Mouse (Mus musculus) limb, embryonic 10.5 days (tissue): Measurements from ENCODE around the gene Tomm20. TPM values are rescaled to one million over a fixed set of nuclear protein-coding genes. Genes with fewer than 3 reads are reported as not detected.

Source experiments
- DNase-seq: peaks from one replicate; pipeline ENCODE4 v3.0.0-alpha.2; 2017; ENCODE audit warnings: low spot score
- H3K27ac ChIP-seq: fragments of 300-500 bp; sonication (generic); 2 replicates; pipeline ENCODE4 v1.5.1; 2016; ENCODE audit warnings: mild to moderate bottlenecking
- H3K27me3 ChIP-seq: fragments of 300-500 bp; sonication (generic); 2 replicates; pipeline ENCODE4 v1.6.1; 2016; ENCODE audit warnings: low read depth, mild to moderate bottlenecking; ENCODE audit not compliant: poor library complexity, severe bottlenecking
- H3K36me3 ChIP-seq: fragments of 300-500 bp; sonication (generic); 2 replicates; pipeline ENCODE4 v1.6.1; 2016; ENCODE audit warnings: mild to moderate bottlenecking, moderate library complexity
- H3K4me1 ChIP-seq: fragments of 300-500 bp; sonication (generic); 2 replicates; pipeline ENCODE4 v1.6.1; 2016
- H3K4me3 ChIP-seq: fragments of 300-500 bp; sonication (generic); 2 replicates; pipeline ENCODE4 v1.5.1; 2016; ENCODE audit warnings: mild to moderate bottlenecking, moderate library complexity
- H3K9me3 ChIP-seq: fragments of 300-500 bp; sonication (generic); replicated peaks from 2 replicates; pipeline ENCODE4 v1.6.1; 2016; ENCODE audit warnings: mild to moderate bottlenecking
- WGBS: fragments of 180-500 bp; shearing (Covaris S2); methylation state at CpG from one replicate; pipeline ENCODE4 v1.1.7; 2016; 5-methylcytosine and 5-hydroxymethylcytosine counted together
- polyA plus RNA-seq: library from polyadenylated mRNA; unstranded; fragments of >200 nt; fragmentation: Nextera tagmentation; extraction: Ambion mirVana; gene quantifications from 2 replicates; pipeline ENCODE4 v1.2.1, GENCODE M21; 2016

The Tomm20 gene
- polyA plus RNA-seq, 1 experiment from 2014 or later = 301 TPM

DNA sequence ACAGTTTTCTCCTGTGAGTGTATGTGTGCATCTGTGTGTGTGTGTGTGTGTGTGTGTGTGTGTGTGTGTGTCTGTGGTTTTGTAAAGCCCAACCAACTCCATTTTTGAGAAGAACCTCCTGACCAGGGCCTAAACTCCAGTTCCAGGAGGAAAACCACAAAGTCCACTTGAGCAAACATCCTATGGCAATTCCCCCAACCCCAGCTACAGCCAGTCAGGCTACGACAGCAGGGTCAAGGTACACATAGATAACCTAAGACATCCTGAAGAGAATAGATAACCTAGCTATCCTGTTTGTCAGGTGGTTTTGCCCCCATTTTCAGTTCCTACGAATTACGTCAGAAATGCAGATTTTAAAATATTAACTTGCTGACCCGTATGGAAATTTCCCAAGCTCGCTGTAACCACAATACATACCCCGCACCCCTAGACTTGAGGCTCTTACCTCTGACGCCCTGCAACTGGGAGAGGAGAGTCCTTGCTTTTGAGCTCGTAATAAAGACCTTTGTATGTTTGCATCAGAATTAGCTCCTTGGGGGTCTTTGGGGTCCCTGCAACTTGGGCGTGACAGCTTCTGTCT, 28.1 kb upstream of the Tomm20 start:
- Histone ChIP-seq H3K4me1 (peaks cover 21% of the 10 kb centered on the region), H3K36me3 (peaks cover 6% of the 10 kb centered on the region), H3K27me3 (peaks cover 15% of the 10 kb centered on the region), H3K9me3 (no peaks in the 10 kb centered on the region), H3K27ac (no peak overlapping the region), H3K4me3 (no peak overlapping the region)
- WGBS = 85% methylated on average over 9 of the region's 9 CpGs
- no peak for DNase-seq

DNA sequence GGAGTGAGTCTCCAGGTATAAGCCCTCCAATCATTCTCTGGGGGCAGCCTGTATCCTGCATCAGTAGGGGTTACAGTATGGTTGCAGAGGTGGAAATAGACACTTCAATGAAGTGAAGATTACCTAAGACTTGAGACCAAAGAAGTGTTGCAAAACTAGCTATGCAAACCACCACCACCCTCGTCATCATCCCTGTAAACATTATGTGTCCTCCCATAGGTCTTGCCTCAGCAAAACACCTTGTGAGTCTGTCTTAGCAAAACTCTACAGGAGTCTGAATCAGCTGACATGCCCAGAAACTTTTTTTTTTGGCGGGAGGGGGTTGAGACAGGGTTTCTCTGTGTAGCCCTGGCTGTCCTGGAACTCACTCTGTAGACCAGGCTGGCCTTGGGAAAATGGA, 27.0 kb upstream of the Tomm20 start:
- Histone ChIP-seq H3K27me3 (peaks cover 11% of the 10 kb centered on the region), H3K9me3 (no peaks in the 10 kb centered on the region), H3K4me3 (no peak overlapping the region), H3K27ac (no peak overlapping the region), H3K36me3 (peaks cover 17% of the 10 kb centered on the region), H3K4me1 (peaks cover 21% of the 10 kb centered on the region)
- 75% methylated on average over 2 of the region's 2 CpGs for WGBS
- DNase-seq = no peak

DNA sequence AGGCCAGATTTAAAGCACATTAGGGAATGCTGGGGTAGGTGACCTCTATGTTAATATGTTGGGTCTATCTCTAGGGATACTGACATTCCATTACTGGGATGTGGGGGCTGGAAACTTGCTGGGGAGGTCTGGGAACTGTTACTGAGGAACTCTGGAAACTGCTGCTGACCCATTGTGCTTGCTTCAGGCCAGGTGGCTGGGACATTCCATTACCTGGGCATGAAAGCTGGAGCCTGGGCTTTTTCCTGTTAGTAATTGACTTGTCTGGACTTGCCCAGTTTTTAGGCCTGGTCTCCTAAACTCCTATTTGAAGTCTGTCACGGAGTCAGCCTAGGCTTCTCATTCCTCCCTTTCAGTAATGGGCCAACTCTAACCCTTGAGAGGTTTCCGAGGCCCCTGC, 26.5 kb upstream of the Tomm20 start:
- DNase-seq = no peak
- peaks cover 5% of the 10 kb centered on the region for H3K27me3 ChIP-seq
- H3K9me3 ChIP-seq = no peaks in the 10 kb centered on the region
- WGBS = 75% methylated on average over 2 of the region's 2 CpGs
- H3K27ac ChIP-seq = no peak overlapping the region
- peaks cover 21% of the 10 kb centered on the region for H3K4me1 ChIP-seq
- no peak overlapping the region for H3K4me3 ChIP-seq
- peaks cover 23% of the 10 kb centered on the region for H3K36me3 ChIP-seq

DNA sequence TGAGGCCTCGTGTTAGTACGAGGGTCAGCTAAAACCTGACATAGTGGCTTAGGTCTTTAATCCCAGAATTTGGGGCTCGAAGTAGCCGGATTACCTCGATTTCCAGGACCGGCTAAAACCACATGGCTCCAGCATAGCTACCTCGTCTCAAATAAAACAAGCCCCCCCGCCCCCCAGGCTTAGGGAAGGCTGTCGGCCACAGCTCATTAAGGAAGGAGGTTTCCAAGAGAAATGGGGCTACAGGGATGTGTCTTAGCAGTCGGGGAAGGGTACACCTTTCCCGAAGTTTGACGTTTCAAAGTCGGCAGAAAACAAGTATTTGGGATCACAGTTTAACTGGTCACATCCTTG, 25.6 kb upstream of the Tomm20 start:
- 14% methylated on average over 13 of the region's 13 CpGs for WGBS
- H3K27ac ChIP-seq = peak overlapping the region; percentile 87

DNA sequence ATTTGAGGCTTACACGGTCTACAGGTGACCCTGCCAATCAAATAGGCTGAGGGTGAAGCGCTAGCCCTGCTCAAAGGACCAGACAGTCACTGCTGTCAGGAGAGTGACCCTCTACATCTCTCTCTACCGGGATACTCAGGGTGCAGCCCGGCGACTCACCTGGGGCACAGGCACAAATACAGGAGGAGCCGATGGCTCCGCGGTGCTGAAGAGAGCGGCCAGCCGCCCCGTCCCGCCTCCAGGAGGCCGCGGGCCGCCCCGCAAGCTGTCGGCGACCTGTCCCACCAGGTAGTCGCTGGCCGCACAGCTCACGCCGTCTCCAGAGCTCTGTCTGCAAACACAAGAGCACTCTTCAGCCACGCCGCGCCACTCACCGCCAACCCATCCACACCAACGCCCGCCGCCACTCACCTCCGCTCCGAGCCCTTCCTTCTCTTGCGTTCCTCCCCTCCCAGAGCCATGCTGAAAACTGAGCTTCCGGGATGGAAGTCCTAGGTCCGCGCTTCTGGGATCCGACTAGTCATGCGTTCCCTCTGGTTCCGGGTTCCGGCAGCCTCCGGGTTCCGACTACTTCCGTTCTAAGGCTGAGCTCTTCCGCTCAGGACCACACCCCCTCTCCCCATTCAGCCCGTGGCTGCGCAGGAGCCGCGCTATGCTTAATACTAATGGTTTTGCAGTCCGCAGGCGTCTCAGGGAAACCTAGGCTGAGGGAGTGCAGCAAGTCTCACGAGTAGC, 25.1 kb upstream of the Tomm20 start, which contains the start of gene Rbm34:
Rbm34 (minus strand) TSS at position 493 of the 735 bp plus-strand sequence.
- Histone ChIP-seq H3K27ac (peak within 1 kb of the TSS; percentile 87), H3K36me3 (peaks cover 36% of the 10 kb centered on the region), H3K9me3 (no peaks in the 10 kb centered on the region), H3K27me3 (no peaks in the 10 kb centered on the region), H3K4me1 (peaks cover 21% of the 10 kb centered on the region), H3K4me3 (peak within 1 kb of the TSS; percentile 97)
- peak; percentile 96 for DNase-seq
- under 1% methylated on average over 50 of the region's 50 CpGs for WGBS

More for the DNA sequence above, 25.6 kb upstream of the Tomm20 start:
- peak overlapping the region; percentile 97 for H3K4me3 ChIP-seq
- H3K27me3 ChIP-seq = no peaks in the 10 kb centered on the region
- H3K4me1 ChIP-seq = peaks cover 21% of the 10 kb centered on the region
- H3K36me3 ChIP-seq = peaks cover 31% of the 10 kb centered on the region
- no peak for DNase-seq
- H3K9me3 ChIP-seq = no peaks in the 10 kb centered on the region

DNA sequence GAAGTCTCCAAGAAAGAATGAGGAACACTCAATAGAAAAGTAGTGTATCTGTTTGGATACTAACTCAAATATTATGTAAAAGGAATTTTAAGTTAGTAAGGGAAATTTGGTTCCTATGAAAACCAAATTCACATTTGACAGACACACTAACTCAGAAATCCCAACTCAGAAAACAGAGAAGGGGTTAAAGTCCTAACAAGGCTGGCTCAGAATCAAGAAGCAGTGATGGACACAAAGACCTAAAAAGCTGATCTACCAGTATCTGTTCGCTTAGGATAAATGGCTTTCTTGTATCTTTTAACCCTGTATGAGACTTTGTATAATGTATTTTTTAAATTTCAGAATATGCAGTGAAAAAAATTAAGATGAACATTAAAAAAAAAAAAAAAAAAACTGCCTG, 23.9 kb upstream of the Tomm20 start:
- DNase-seq = no peak
- H3K4me1 ChIP-seq = peaks cover 21% of the 10 kb centered on the region
- no peak overlapping the region for H3K4me3 ChIP-seq
- H3K27me3 ChIP-seq = no peaks in the 10 kb centered on the region
- WGBS = 94% methylated on average over 1 of the region's 1 CpGs
- peaks cover 48% of the 10 kb centered on the region for H3K36me3 ChIP-seq
- no peak overlapping the region for H3K27ac ChIP-seq
- H3K9me3 ChIP-seq = no peaks in the 10 kb centered on the region

DNA sequence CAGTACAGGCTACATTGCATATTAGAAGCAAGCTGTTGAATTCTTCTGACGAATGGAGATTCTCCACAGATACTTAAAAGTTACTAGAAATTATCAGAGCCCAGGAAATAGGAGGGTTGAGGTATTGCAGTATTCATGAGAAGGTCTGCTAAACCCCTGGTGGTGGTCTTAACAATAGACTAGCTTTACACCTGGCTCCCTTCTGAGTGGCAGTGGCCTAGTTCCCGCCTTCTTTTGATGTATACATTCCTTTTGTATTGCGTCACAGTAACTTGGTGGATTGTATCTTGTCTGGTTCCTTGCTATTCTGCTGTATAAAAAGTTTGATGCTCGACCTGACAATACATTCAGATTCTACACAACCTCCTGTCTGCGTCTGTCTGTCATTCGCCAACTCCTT, 22.5 kb upstream of the Tomm20 start:
- no peaks in the 10 kb centered on the region for H3K27me3 ChIP-seq
- H3K4me1 ChIP-seq = peaks cover 21% of the 10 kb centered on the region
- no peak overlapping the region for H3K27ac ChIP-seq
- peaks cover 61% of the 10 kb centered on the region for H3K36me3 ChIP-seq
- no peak for DNase-seq
- WGBS = 95% methylated on average over 6 of the region's 6 CpGs
- no peak overlapping the region for H3K4me3 ChIP-seq
- H3K9me3 ChIP-seq = no peaks in the 10 kb centered on the region

DNA sequence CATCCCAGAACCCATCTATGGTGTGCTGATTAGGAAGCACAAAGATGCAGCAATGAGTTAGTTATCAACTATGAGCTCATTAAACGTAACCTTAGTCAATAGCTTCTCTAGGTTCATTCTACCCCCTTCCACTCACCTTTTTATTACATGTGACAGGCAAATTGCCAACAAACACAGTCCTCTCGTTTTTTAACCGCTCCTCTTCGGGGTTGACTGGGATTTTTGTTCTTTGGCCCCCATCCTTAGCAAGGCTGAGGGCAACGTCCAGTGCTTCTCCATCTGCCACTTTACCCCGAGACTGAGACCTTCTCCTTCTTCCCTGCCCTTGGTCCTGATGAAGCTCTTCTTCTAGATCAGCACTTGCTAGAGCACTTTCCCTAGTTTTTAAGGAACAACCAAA, 19.6 kb upstream of the Tomm20 start:
- no peak overlapping the region for H3K27ac ChIP-seq
- H3K9me3 ChIP-seq = no peaks in the 10 kb centered on the region
- DNase-seq = no peak
- H3K4me3 ChIP-seq = no peak overlapping the region
- no peaks in the 10 kb centered on the region for H3K27me3 ChIP-seq
- WGBS = 91% methylated on average over 6 of the region's 6 CpGs
- H3K4me1 ChIP-seq = peaks cover 7% of the 10 kb centered on the region
- peaks cover 89% of the 10 kb centered on the region for H3K36me3 ChIP-seq

DNA sequence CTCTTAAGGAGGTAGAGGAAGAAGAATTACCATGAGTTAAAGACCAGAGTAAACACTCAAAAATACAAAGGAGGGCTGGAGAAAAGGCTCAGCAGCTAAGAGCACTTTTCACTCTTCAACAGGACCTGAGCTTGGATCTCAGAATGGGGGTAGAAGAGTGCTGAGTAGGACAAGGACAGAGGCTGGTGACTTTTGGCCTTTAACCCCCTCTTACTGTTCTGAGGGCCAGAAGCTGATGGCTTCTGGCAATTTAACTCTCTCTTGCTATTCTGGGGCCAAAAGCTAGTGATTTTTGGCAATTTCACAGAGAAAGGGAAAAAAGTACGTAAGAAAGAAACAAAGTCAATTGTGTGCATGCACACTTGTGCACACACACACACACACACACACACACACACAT, 17.2 kb upstream of the Tomm20 start:
- Histone ChIP-seq H3K27me3 (no peaks in the 10 kb centered on the region), H3K9me3 (no peaks in the 10 kb centered on the region), H3K27ac (no peak overlapping the region), H3K4me1 (no peaks in the 10 kb centered on the region), H3K4me3 (no peak overlapping the region), H3K36me3 (peaks cover 97% of the 10 kb centered on the region)
- 100% methylated on average over 1 of the region's 1 CpGs for WGBS
- no peak for DNase-seq

DNA sequence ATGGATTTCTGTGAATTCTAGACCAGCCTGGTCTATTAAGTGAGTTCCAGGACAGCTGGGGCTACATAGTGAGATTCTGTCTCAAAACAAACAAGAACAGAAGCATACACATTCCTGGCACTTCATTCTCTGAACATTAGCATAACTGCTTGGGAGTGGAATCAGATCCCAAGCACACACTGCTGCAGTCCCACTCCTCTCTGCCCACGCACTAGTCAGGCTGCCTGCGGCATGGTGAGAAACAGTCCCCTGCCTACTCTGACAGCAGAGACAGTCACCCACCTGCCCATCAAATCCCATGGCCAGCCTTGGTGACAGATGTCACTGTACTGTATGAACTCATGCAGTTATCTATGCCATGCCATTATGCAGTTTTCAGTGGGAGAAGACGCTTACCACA, 15.9 kb upstream of the Tomm20 start:
- DNase-seq = no peak
- 98% methylated on average over 3 of the region's 3 CpGs for WGBS
- H3K9me3 ChIP-seq = no peaks in the 10 kb centered on the region
- H3K4me3 ChIP-seq = no peak overlapping the region
- H3K27ac ChIP-seq = no peak overlapping the region
- peaks cover 97% of the 10 kb centered on the region for H3K36me3 ChIP-seq
- H3K4me1 ChIP-seq = no peaks in the 10 kb centered on the region
- H3K27me3 ChIP-seq = no peaks in the 10 kb centered on the region

DNA sequence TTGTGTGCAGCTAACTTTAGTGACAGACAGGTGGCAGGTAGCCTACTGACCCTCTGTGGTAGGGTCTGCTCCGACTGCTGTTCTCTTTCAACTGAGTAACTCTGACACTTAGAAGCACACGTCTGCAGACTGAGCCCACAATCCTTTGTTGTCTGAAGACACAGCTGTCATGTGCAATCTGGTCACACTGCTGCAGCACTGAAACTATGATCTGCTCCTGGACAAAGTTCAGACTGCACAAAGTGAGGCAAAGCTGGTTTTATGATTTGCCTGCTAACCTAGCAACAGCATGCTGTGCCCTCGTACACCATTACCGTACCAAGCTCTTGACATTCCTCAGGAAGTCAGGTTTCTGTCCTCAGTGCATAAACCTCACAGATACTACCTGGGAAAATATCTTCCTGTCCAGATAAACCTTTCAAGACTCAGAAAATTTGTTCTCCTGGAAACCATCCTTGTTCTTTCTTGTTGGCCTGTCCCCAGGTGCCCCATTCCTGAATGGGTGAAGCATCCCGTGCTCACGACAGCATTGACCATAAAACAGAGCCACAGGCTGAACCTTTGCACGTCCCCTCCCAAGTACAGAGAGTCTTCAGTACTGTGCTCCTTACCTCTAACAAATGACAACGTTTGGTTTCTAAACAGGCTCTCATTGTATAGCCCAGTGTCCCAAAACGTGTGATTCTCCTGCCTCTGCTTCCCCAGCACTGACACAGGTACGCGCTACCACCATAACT, 6.4 kb upstream of the Tomm20 start:
- no peak for DNase-seq
- 91% methylated on average over 11 of the region's 11 CpGs for WGBS
- no peak overlapping the region for H3K4me3 ChIP-seq
- H3K9me3 ChIP-seq = no peaks in the 10 kb centered on the region
- no peak overlapping the region for H3K27ac ChIP-seq
- H3K36me3 ChIP-seq = peaks cover 90% of the 10 kb centered on the region
- no peaks in the 10 kb centered on the region for H3K27me3 ChIP-seq
- no peaks in the 10 kb centered on the region for H3K4me1 ChIP-seq

DNA sequence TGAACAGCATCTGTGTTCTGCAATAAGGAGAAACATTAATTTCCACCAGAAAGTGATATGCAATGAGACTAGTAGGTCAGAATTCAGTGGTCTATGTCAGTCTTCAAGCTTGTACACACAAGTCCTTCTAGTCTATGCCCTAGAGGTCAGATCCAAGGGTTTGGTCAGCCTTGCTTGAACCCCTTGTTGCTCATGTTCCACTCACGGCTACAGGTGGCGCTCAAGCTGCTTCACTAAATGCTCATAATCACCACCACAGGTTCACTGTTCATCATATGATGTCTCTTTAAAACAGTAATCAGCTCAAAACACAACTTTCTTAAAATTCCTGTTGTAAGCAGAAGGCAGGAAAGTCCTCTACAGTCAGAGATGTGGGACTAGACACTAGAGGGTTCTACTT, 3.9 kb upstream of the Tomm20 start:
- Histone ChIP-seq H3K9me3 (no peaks in the 10 kb centered on the region), H3K27me3 (no peaks in the 10 kb centered on the region), H3K4me3 (no peak overlapping the region), H3K27ac (no peak overlapping the region), H3K4me1 (peaks cover under 1% of the 10 kb centered on the region; the same call in 1 of the 2 replicates), H3K36me3 (peaks cover 67% of the 10 kb centered on the region)
- DNase-seq = no peak
- 86% methylated on average over 2 of the region's 2 CpGs for WGBS

DNA sequence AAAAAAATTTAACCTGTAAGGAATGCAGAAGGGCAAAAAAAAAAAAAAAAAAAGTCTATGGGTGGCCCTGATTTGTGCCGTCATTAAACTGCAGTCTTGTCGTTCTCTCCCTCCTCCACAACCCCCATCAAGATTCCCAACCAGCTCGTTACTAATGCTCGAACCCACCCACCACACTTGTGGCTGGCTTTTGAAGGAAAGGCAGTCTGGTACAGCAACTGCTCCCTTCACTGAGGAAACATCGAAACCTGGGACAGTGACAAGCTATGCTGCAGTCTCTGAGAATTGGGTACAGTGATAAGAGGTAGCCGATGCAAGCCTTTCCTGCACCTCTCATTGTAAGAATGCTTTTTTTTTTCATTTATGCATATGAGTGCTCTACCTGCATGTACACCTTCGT, 800 bp upstream of the Tomm20 start:
- peaks cover 12% of the 10 kb centered on the region for H3K4me1 ChIP-seq
- DNase-seq = no peak
- peaks cover 65% of the 10 kb centered on the region for H3K36me3 ChIP-seq
- WGBS = 80% methylated on average over 7 of the region's 7 CpGs
- no peaks in the 10 kb centered on the region for H3K9me3 ChIP-seq
- H3K4me3 ChIP-seq = no peak overlapping the region
- H3K27ac ChIP-seq = peak overlapping the region; percentile 95; the same call in 1 of the 2 replicates
- H3K27me3 ChIP-seq = no peaks in the 10 kb centered on the region
